Mouse (Mus musculus) CD4-positive, CD25-positive, alpha-beta regulatory T cell, adult 4 months (primary cell): ENCODE results near the gene Olfr1228. TPM values are rescaled to one million over a fixed set of nuclear protein-coding genes. Genes with fewer than 3 reads are reported as not detected.

Source experiments
- ATAC-seq: one replicate; pipeline ENCODE4 v1.8.0; 2017
- polyA plus RNA-seq, 2 experiments: library from polyadenylated mRNA; unstranded; fragments of 100-300 nt; shearing (Covaris generic); gene quantifications; one replicate each; pipeline ENCODE4 v1.2.1; 2017

Gene Olfr1228
- polyA plus RNA-seq = not detected

GRCm38 (mm10) chr2:89253962-89254361 is at the start of gene Olfr1228:
Gene Olfr1228, minus strand, starts transcription at chr2:89254062.
- no peak for ATAC-seq

GRCm38 (mm10) chr2:89297168-89297567 is 43.3 kb upstream of the Olfr1228 start, which contains the start of gene Olfr1230:
Gene Olfr1230, minus strand, starts transcription at chr2:89297268.
- no peak for ATAC-seq

- no peak for ATAC-seq
Measured at GRCm38 (mm10) chr2:89287914-89288313, 34.1 kb upstream of the Olfr1228 start, which contains the start of gene Olfr1229. Gene Olfr1229, minus strand, starts transcription at chr2:89288014.

- no peak for ATAC-seq
Measured at GRCm38 (mm10) chr2:89199948-89200347, 53.9 kb downstream of the Olfr1228 start, which contains the start of gene Olfr1226. Gene Olfr1226, minus strand, starts transcription at chr2:89200048.

Other genes starting within 250 kb of the Olfr1228 start
- not detected for gene Olfr1215, start 247.1 kb downstream of the Olfr1228 start, polyA plus RNA-seq
- gene Olfr1216, start 235.7 kb downstream of the Olfr1228 start, polyA plus RNA-seq = not detected
- gene Olfr1217, start 222.0 kb downstream of the Olfr1228 start, polyA plus RNA-seq = not detected
- gene Olfr1218, start 192.9 kb downstream of the Olfr1228 start, polyA plus RNA-seq = not detected
- not detected for gene Olfr1219, start 170.5 kb downstream of the Olfr1228 start, polyA plus RNA-seq
- under 1 TPM in 1 of 2 experiments, not detected in 1; 0.08 TPM for gene Olfr1220, start 147.2 kb downstream of the Olfr1228 start, polyA plus RNA-seq
- not detected for gene Olfr1221, start 136.8 kb downstream of the Olfr1228 start, polyA plus RNA-seq
- gene Olfr1222, start 121.0 kb downstream of the Olfr1228 start, polyA plus RNA-seq = not detected
- gene Olfr1223, start 102.5 kb downstream of the Olfr1228 start, polyA plus RNA-seq = not detected
- gene Olfr1224-ps1, start 90.0 kb downstream of the Olfr1228 start, polyA plus RNA-seq = not detected
- under 1 TPM in 1 of 2 experiments, not detected in 1; 0.08 TPM for gene Olfr1225, start 79.4 kb downstream of the Olfr1228 start, polyA plus RNA-seq
- not detected for gene Olfr1226, start 54.0 kb downstream of the Olfr1228 start, polyA plus RNA-seq
- not detected for gene Olfr1229, start 34.0 kb upstream of the Olfr1228 start, polyA plus RNA-seq
- not detected for gene Olfr1230, start 43.2 kb upstream of the Olfr1228 start, polyA plus RNA-seq
- gene Olfr1231, start 53.0 kb upstream of the Olfr1228 start, polyA plus RNA-seq = not detected
- gene Olfr1232, start 75.6 kb upstream of the Olfr1228 start, polyA plus RNA-seq = not detected
- not detected for gene Olfr1233, start 88.3 kb upstream of the Olfr1228 start, polyA plus RNA-seq
- not detected for gene Olfr1234, start 110.8 kb upstream of the Olfr1228 start, polyA plus RNA-seq
- not detected for gene Olfr1238, start 155.6 kb upstream of the Olfr1228 start, polyA plus RNA-seq
- gene Olfr1239, start 166.3 kb upstream of the Olfr1228 start, polyA plus RNA-seq = not detected
- gene Olfr1240, start 188.9 kb upstream of the Olfr1228 start, polyA plus RNA-seq = not detected
- not detected for gene Olfr1241, start 233.1 kb upstream of the Olfr1228 start, polyA plus RNA-seq
- gene Olfr1242, start 244.3 kb upstream of the Olfr1228 start, polyA plus RNA-seq = not detected